1 mouse cellular context compared by ENCODE assay signal in the genomic region with DNA sequence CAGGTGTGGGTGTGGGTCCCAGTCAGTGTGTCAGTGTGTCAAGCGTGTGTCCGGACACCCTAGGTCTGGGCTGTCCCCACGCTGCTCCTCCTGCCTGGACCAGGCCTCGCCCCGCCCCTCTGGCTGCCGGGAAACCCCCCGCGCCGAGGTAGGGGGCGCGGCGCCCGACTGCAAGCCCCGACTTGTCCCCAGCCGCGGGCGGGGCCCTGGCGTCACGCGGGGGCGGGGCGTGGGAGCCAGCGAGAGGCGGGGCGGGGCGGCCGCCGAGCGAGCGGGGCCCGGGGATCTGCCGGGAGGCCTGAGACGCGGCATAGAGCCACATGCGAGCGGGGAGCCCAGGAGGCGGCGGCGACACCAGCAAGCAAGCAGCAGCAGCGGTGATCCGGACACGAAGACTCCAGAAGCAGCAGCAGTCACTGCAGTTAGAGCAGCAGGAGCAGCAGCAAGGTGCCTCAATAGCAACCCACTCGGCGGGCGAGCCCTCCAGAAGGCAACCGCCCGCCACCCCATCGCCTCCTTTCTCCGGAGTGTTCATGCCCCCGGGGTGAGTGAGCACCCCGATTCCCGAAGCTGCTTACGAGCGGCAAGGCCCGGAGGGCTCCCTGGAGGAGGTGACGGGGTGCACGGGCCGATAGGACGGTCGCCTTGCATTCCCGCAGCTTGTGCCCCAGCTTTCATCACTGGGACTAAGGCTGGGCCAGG.
TF ChIP-seq lines count a peak whose summit lies in the region.

No protein-coding gene starts in this region.

TF ChIP-seq in CH12.LX, 34 proteins besides CTCF, POLR2A, EP300 and RAD21 (continued from another document):
- no peak for TF ChIP-seq GABPA (IDR thresholded peaks at IDR 0.05; ENCODE audit: insufficient replicate concordance, low read depth, low read length)
- peak; percentile 50; the same call in 1 of the 2 replicates for TF ChIP-seq MYC (IDR thresholded peaks at IDR 0.05; ENCODE audit: low read depth, low read length)
- peak; percentile 74 for TF ChIP-seq BHLHE40 (IDR thresholded peaks at IDR 0.05; ENCODE audit: low read depth, low read length)
- TF ChIP-seq ZNF384 (IDR thresholded peaks at IDR 0.05; ENCODE audit: low read depth, low read length): no peak
- peak; percentile 99 for TF ChIP-seq MAZ (IDR thresholded peaks at IDR 0.05; ENCODE audit: low read depth, low read length)
- TF ChIP-seq MAX (IDR thresholded peaks at IDR 0.05; ENCODE audit: low read length): peak; percentile 52; the same call in 1 of the 2 replicates
- TF ChIP-seq IRF4 (IDR thresholded peaks at IDR 0.05; ENCODE audit: low read depth, low read length): peak; percentile 38; the same call in 1 of the 2 replicates
- 0 out of 2 replicates have a peak, but pooled peaks have one; percentile 48 for TF ChIP-seq RCOR1 (conservative IDR thresholded peaks at IDR 0.05; ENCODE audit: low read depth, low read length)
- no peak for TF ChIP-seq USF2 (conservative IDR thresholded peaks at IDR 0.05; ENCODE audit: low read depth, low read length)
- no peak; the same call in 1 of the 2 replicates for TF ChIP-seq SIN3A (IDR thresholded peaks at IDR 0.05; ENCODE audit: low read length)
- TF ChIP-seq USF1 (IDR thresholded peaks at IDR 0.05; ENCODE audit: low read depth, low read length): no peak
- peak; percentile 73 for TF ChIP-seq TBP (conservative IDR thresholded peaks at IDR 0.05; ENCODE audit: low read depth, low read length)
- TF ChIP-seq ETS1 (conservative IDR thresholded peaks at IDR 0.05; ENCODE audit: low read depth, low read length): peak; percentile 42; the same call in 1 of the 2 replicates
- TF ChIP-seq JUND (conservative IDR thresholded peaks at IDR 0.05; ENCODE audit: low read depth, low read length): no peak
- peak; percentile 58 for TF ChIP-seq ELF1 (IDR thresholded peaks at IDR 0.05; ENCODE audit: low read depth, low read length)
- TF ChIP-seq ZC3H11A (IDR thresholded peaks at IDR 0.05; ENCODE audit: low read depth, low read length): no peak
- no peak for TF ChIP-seq POLR2AphosphoS2 (IDR thresholded peaks at IDR 0.05; ENCODE audit: low read depth, low read length)
- TF ChIP-seq KAT2A (IDR thresholded peaks at IDR 0.05; ENCODE audit: insufficient replicate concordance, low read length): 0 out of 2 replicates have a peak, but pooled peaks have one; percentile 61
- TF ChIP-seq UBTF (IDR thresholded peaks at IDR 0.05; ENCODE audit: low read depth, low read length): 0 out of 2 replicates have a peak, but pooled peaks have one; percentile 63
TF ChIP-seq in CH12.LX: peak in this region for 20.
